Mouse (Mus musculus): ENCODE results near the gene Tnfsf13.
A peak's percentile ranks its signal among the peaks of the same experiment; 100 is the strongest.

The Tnfsf13 gene

DNA sequence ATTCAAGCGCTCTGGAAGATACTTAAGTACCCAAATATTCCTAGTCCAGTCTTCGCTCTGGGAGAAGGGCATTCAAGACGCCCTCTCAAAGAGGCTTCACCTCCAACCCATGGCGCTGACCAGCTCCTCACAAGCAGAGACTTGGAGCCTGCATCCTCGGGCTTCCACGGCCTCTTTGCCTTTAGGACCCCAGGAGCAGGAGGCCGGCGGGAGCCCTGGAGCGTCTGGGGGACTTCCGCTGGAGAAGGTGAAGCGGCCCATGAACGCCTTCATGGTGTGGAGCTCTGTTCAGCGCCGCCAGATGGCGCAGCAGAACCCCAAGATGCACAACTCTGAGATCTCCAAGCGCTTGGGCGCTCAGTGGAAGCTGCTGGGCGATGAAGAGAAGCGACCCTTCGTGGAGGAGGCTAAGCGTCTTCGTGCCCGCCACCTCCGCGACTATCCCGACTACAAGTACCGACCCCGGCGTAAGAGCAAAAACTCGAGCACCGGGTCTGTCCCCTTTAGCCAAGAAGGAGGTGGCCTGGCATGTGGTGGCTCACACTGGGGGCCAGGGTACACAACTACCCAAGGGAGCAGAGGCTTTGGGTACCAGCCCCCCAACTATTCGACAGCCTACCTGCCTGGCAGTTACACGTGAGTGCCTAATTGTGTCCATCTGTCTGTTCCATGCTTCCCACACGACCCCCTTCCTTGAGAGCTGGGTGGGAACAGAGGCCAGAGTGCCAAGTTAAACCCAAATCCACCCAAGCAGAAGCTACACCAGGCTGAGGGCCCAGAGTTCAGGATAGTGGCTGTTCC lies 30.1 kb downstream of the Tnfsf13 start, which contains the start of gene Sox15:
Gene Sox15 (plus strand): TSS at position 51 of the 801 bp plus-strand sequence.
- DNase-seq (ENCODE audit: low read depth, low spot score): peak; percentile 66

DNA sequence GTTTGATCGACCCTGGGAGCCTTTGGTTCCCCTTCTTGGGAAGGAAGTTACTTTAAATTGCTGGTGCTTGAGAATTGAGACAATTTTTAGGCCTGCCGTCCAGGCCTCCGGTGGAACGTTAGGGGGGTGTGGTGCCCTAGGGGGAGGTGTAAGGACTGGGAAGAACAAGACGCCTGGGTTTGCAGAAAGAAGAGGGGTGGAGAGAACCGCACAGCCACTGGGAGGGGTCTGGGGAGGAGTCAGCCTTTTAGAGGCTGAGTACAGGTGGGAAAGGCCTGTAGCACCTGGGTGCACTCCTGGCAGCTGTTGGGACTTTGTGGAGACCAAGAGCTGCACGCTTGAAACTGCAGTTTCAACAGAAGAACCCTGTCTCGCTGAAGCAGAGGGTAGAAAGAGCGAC lies 30.8 kb downstream of the Tnfsf13 start:
- no peak for DNase-seq (ENCODE audit: low read depth, low spot score)

DNA sequence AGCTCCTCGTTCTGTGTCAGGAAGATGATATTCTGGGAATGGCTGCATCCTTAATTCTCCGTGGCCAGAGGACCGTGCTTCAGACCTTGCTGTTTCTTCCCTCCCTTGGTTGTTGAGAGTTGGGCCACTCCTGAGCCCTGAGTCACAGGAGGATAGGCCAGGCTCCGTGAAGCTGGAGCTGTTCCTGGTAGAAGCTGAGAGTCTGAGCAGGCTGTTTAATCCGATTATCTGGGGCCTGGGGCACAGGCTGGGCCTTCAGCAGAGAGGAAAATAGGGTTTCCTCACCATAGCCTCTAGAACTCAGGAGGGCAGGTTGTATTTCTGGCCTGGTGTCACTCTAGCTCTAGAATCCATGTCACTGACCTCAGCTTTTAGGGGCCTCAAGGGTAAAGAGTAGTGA lies 32.2 kb downstream of the Tnfsf13 start:
- DNase-seq (ENCODE audit: low read depth, low spot score): no peak

DNA sequence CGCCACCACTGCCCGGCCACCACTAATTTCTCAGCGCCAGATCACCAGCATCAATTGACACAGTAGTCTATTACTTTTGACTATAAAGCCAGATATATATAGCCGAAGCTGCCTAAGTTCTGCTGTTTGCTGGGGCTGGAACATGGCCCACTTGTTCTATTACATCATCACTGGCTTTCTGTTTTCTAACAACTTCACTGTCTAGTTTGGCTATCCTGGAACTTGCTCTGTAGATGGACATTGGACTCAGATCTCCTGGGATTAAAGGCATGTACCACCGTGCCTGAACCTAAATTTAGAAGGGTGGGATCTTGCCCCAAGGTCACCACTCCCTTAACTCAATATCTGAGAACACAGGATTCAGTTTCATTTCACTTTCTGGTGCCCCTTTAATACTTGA lies 39.7 kb downstream of the Tnfsf13 start:
- DNase-seq (ENCODE audit: low read depth, low spot score): no peak

DNA sequence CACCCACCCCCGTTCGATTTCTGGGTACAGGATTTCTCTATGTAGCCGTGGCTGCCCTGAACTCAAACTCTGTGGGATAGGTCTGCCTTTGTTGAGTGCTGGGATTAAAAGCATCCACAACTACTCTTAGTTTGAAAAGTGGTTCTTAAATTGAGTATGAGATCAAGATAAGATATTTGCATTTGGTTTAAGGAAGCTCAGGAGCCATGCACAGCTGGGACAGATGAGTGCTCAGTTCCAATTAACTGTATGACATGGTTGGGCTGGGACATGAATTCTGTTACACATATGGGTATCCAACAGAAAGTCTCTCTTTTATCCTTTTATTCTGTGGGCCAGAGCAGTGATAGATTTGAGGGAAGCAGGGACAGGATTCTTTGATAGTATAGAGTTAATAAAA lies 50.1 kb downstream of the Tnfsf13 start:
- no peak for DNase-seq (ENCODE audit: low read depth, low spot score)

DNA sequence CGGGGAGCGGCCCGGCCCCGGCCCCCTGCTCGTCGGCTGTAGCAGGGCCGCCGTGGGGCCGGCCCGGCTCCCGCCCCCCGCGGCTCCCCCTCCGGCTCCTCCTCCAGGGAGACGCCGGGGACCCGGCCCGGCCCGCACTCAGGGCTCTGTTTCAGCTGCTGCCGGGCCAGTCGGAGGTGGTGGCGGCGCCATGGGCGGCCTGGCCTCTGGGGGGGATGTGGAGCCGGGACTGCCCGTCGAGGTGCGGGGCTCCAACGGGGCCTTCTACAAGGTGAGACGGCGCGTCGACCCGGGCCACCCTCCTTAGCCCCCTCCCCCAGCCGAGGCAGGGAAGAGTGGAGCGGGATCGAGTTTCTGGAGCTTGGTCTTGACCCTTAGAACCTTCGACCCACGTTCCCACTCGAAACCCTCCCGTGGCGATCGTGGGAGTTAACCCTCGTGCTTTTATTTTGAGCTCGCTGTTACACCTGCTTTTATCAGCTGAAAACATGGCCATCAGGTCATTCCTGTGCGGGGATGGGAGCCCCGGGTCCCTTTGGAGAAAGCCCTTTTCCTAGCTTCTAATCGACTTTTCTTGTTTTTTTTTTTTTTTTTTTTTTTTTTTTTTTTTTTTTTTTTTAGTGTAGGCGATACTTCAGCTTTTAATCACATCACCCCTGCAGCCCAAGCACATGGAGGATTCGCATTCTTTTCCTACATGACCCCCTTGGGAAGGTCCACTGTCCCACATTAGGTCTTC lies 52.3 kb downstream of the Tnfsf13 start:
- DNase-seq (ENCODE audit: low read depth, low spot score): no peak
